Mouse (Mus musculus) limb, embryonic 10.5 days (tissue): ENCODE data around the gene Antxr1. TPM values are rescaled to one million over a fixed set of nuclear protein-coding genes. Genes with fewer than 3 reads are reported as not detected.

ENCODE experiments used
- DNase-seq: peaks from one replicate; pipeline ENCODE4 v3.0.0-alpha.2; 2017; ENCODE audit warnings: low spot score
- H3K27ac ChIP-seq: fragments of 300-500 bp; sonication (generic); 2 replicates; pipeline ENCODE4 v1.5.1; 2016; ENCODE audit warnings: mild to moderate bottlenecking
- H3K27me3 ChIP-seq: fragments of 300-500 bp; sonication (generic); 2 replicates; pipeline ENCODE4 v1.6.1; 2016; ENCODE audit warnings: low read depth, mild to moderate bottlenecking; ENCODE audit not compliant: poor library complexity, severe bottlenecking
- H3K36me3 ChIP-seq: fragments of 300-500 bp; sonication (generic); 2 replicates; pipeline ENCODE4 v1.6.1; 2016; ENCODE audit warnings: mild to moderate bottlenecking, moderate library complexity
- H3K4me1 ChIP-seq: fragments of 300-500 bp; sonication (generic); 2 replicates; pipeline ENCODE4 v1.6.1; 2016
- H3K4me3 ChIP-seq: fragments of 300-500 bp; sonication (generic); 2 replicates; pipeline ENCODE4 v1.5.1; 2016; ENCODE audit warnings: mild to moderate bottlenecking, moderate library complexity
- H3K9me3 ChIP-seq: fragments of 300-500 bp; sonication (generic); replicated peaks from 2 replicates; pipeline ENCODE4 v1.6.1; 2016; ENCODE audit warnings: mild to moderate bottlenecking
- WGBS: fragments of 180-500 bp; shearing (Covaris S2); methylation state at CpG from one replicate; pipeline ENCODE4 v1.1.7; 2016; 5-methylcytosine and 5-hydroxymethylcytosine counted together
- polyA plus RNA-seq: library from polyadenylated mRNA; unstranded; fragments of >200 nt; fragmentation: Nextera tagmentation; extraction: Ambion mirVana; gene quantifications from 2 replicates; pipeline ENCODE4 v1.2.1, GENCODE M21; 2016

Antxr1 gene
- polyA plus RNA-seq, 1 experiment from 2014 or later = 9.5 TPM

GRCm38 (mm10) chr6:87160196-87160595, 175.4 kb downstream of the Antxr1 start:
- Histone ChIP-seq H3K4me1 (peaks cover 40% of the 10 kb centered on the region), H3K9me3 (no peaks in the 10 kb centered on the region), H3K4me3 (no peak overlapping the region), H3K27me3 (no peaks in the 10 kb centered on the region), H3K36me3 (peaks cover 16% of the 10 kb centered on the region; the same call in 1 of the 2 replicates), H3K27ac (peak overlapping the region; percentile 62)
- 22% methylated on average over 5 of the region's 5 CpGs for WGBS
- peak; percentile 68 for DNase-seq

DNA sequence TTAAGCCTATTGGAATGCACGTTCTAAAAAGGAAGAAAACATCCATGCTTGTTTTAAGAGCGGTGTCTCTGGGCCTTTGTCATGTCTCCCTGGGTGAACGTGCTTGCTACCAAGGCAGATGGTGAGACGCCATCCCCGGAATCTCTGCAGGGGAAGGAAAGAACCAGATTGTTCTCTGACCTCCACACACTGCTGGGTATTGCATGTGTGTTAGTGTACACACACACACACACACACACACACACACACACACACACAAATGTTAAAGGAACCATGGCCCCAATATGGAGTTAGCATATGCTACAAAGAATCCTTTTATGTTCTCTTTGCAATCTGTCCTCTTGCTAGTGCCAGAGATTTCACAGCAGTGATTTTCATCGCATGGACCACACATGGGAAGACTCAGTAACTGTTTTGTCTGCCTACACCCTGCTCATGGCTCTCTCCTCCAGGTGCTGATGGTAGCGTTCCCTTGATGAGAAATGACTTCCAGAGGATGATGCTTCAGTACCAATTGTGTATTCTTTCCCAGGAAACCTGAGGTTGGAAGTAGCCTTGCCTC, 177.5 kb downstream of the Antxr1 start:
- peaks cover 17% of the 10 kb centered on the region for H3K36me3 ChIP-seq
- H3K4me1 ChIP-seq = peaks cover 46% of the 10 kb centered on the region
- H3K9me3 ChIP-seq = no peaks in the 10 kb centered on the region
- DNase-seq = no peak
- no peaks in the 10 kb centered on the region for H3K27me3 ChIP-seq
- no peak overlapping the region for H3K27ac ChIP-seq
- no peak overlapping the region for H3K4me3 ChIP-seq
- 88% methylated on average over 7 of the region's 7 CpGs for WGBS

DNA sequence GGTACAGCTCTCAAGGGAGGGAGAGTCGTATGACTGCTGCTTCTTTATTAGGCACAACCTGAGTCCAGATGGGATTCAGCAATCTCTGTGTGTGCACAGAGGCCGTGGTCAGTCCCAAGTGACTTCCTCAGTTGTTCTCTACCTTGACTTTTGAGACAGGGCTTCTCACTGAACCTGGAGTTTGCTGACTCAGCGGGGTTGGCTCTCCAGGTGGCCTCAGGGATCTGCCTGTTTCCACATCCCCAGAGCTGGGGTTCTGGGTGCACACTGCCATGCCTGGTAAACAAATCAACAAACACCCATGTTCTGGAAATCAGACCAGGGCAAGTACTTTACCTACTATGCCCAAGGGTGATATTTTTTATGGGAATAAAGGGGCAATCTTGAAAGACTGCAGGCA, 181.8 kb downstream of the Antxr1 start:
- no peaks in the 10 kb centered on the region for H3K9me3 ChIP-seq
- WGBS = 93% methylated on average over 3 of the region's 3 CpGs
- no peak overlapping the region for H3K4me3 ChIP-seq
- no peak for DNase-seq
- no peaks in the 10 kb centered on the region for H3K27me3 ChIP-seq
- H3K36me3 ChIP-seq = peaks cover 7% of the 10 kb centered on the region
- H3K27ac ChIP-seq = peak overlapping the region; percentile 48
- H3K4me1 ChIP-seq = peaks cover 34% of the 10 kb centered on the region

DNA sequence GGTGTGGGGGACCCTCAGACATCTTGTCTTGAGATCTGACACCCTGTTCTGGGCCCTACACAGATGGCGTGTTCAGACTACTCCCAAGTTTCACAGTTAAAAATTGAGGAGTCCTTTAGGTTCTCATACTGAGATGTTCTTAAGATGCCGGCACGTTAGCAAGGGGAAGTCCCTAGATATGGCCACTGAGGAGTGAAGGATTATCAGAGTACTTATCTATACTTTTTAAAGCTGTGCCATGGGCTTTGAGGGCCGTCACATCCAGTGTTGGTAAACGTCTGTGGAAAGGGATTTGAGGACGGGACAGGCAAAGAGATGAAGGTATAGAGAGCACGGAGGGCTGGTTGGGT, 182.4 kb downstream of the Antxr1 start:
- WGBS = 91% methylated on average over 7 of the region's 7 CpGs
- Histone ChIP-seq H3K9me3 (no peaks in the 10 kb centered on the region), H3K36me3 (peaks cover 7% of the 10 kb centered on the region), H3K4me1 (peaks cover 33% of the 10 kb centered on the region), H3K27ac (peak overlapping the region; percentile 48; the same call in 1 of the 2 replicates), H3K4me3 (no peak overlapping the region), H3K27me3 (no peaks in the 10 kb centered on the region)
- DNase-seq = no peak

GRCm38 (mm10) chr6:87152461-87153230, 183.0 kb downstream of the Antxr1 start:
- Histone ChIP-seq H3K36me3 (peaks cover 7% of the 10 kb centered on the region), H3K9me3 (no peaks in the 10 kb centered on the region), H3K4me1 (peaks cover 31% of the 10 kb centered on the region), H3K4me3 (no peak overlapping the region), H3K27ac (peak overlapping the region; percentile 43), H3K27me3 (no peaks in the 10 kb centered on the region)
- 77% methylated on average over 21 of the region's 21 CpGs for WGBS
- no peak for DNase-seq

DNA sequence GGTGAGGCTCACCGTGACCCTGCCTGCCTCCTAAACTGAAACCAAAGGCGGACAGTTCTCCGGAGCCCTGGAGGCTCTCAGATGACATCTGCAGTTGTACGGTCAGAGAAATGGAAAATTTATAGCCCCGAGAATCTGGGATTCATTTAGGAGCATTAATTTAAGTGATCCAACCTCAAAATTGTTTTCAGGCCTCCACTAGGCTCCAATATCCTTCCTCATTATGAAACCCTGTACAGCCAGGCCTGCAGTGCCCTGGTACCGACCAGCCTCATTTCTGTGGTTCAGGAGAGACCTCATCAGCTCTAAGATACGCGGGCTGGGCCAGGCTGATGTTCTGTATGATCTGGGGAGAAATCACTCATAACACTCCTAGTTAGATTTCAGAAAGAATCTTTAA, 184.2 kb downstream of the Antxr1 start:
- Histone ChIP-seq H3K4me1 (peaks cover 31% of the 10 kb centered on the region), H3K9me3 (no peaks in the 10 kb centered on the region), H3K27me3 (no peaks in the 10 kb centered on the region), H3K4me3 (no peak overlapping the region), H3K27ac (peak overlapping the region; percentile 26; the same call in 1 of the 2 replicates), H3K36me3 (peaks cover 7% of the 10 kb centered on the region)
- no peak for DNase-seq
- WGBS = 49% methylated on average over 8 of the region's 8 CpGs

- H3K27me3 ChIP-seq = no peaks in the 10 kb centered on the region
- peaks cover 31% of the 10 kb centered on the region for H3K4me1 ChIP-seq
- H3K27ac ChIP-seq = no peak overlapping the region
- H3K4me3 ChIP-seq = no peak overlapping the region
- DNase-seq = no peak
- peaks cover 10% of the 10 kb centered on the region for H3K36me3 ChIP-seq
- WGBS = 85% methylated on average over 7 of the region's 7 CpGs
- no peaks in the 10 kb centered on the region for H3K9me3 ChIP-seq
Observed at GRCm38 (mm10) chr6:87150471-87150870, 185.2 kb downstream of the Antxr1 start.

DNA sequence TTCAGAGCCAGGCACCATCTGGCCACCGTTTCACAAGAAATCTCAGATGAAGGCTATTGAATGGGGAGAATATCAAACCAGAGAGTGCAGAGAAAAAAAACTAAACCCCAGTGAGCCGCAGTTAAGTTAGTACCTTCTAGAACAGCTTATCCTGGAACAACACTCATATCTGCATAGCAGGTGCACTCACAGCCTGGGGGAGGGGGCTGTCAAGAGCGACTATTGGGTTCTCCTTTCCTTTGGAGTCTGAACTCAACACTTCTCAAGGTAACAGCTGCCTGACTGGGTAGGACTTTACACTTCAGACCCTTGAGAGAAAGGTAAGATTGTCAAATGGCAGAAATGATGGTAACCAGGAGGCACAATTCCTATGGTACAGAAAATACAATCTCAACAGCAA, 187.7 kb downstream of the Antxr1 start:
- H3K27ac ChIP-seq = no peak overlapping the region
- no peak for DNase-seq
- WGBS = 84% methylated on average over 3 of the region's 3 CpGs
- H3K4me1 ChIP-seq = peaks cover 23% of the 10 kb centered on the region
- no peak overlapping the region for H3K4me3 ChIP-seq
- H3K27me3 ChIP-seq = no peaks in the 10 kb centered on the region
- H3K9me3 ChIP-seq = no peaks in the 10 kb centered on the region
- peaks cover 3% of the 10 kb centered on the region; the same call in 1 of the 2 replicates for H3K36me3 ChIP-seq

- 85% methylated on average over 13 of the region's 13 CpGs for WGBS
- DNase-seq = no peak
- H3K4me3 ChIP-seq = no peak overlapping the region
- H3K27me3 ChIP-seq = no peaks in the 10 kb centered on the region
- H3K27ac ChIP-seq = no peak overlapping the region
- H3K9me3 ChIP-seq = no peaks in the 10 kb centered on the region
- 0 out of 2 replicates have a peak, but pooled peaks cover 3% of the 10 kb centered on the region for H3K4me1 ChIP-seq
- peaks cover 3% of the 10 kb centered on the region; the same call in 1 of the 2 replicates for H3K36me3 ChIP-seq
Observed at GRCm38 (mm10) chr6:87143594-87143993, 192.0 kb downstream of the Antxr1 start.

- no peak for DNase-seq
- no peak overlapping the region for H3K4me3 ChIP-seq
- no peak overlapping the region for H3K27ac ChIP-seq
- WGBS = 86% methylated on average over 5 of the region's 5 CpGs
- H3K27me3 ChIP-seq = no peaks in the 10 kb centered on the region
- peaks cover 6% of the 10 kb centered on the region; the same call in 1 of the 2 replicates for H3K36me3 ChIP-seq
- H3K9me3 ChIP-seq = no peaks in the 10 kb centered on the region
- 0 out of 2 replicates have a peak, but pooled peaks cover 3% of the 10 kb centered on the region for H3K4me1 ChIP-seq
Observed at GRCm38 (mm10) chr6:87142239-87142638, 193.4 kb downstream of the Antxr1 start.

DNA sequence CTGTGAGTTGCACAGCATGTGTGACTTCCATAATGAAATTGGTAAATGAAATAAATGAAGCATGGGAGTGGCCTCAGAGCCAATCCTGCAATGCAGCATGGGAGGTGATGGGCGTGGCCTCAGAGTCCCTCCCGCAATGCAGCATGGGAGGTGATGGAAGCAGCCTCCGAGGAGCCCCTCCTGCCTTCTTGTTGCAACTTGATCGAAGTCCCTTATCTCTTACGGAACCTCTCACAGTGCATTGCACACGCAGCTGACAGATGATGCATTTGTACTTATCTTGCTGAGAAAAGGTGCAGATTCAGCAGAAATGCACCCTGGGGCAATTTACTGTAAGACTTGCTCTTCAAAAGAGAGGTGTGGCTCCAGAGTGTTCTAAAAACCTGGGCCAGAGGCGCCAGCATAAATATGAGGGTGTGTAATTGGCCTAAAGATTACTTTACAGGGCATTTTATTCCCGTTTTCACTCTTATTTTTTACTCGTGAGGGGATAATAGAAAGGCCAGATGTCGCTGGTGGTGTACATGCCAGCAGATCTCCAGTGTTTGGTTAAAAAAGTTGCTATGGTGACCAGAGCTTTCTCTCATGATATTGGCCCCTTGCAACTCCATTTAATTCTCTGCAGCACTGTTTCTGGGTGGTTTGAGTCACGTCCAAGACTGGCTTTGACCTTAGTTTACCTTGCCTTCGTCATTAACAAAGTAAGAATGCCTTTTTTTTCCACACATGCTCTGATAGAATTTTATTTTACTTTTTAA, 195.6 kb downstream of the Antxr1 start:
- Histone ChIP-seq H3K27ac (no peak overlapping the region), H3K27me3 (no peaks in the 10 kb centered on the region), H3K36me3 (peaks cover 26% of the 10 kb centered on the region), H3K4me3 (no peak overlapping the region), H3K4me1 (0 out of 2 replicates have a peak, but pooled peaks cover 4% of the 10 kb centered on the region), H3K9me3 (no peaks in the 10 kb centered on the region)
- 91% methylated on average over 12 of the region's 12 CpGs for WGBS
- DNase-seq = no peak

DNA sequence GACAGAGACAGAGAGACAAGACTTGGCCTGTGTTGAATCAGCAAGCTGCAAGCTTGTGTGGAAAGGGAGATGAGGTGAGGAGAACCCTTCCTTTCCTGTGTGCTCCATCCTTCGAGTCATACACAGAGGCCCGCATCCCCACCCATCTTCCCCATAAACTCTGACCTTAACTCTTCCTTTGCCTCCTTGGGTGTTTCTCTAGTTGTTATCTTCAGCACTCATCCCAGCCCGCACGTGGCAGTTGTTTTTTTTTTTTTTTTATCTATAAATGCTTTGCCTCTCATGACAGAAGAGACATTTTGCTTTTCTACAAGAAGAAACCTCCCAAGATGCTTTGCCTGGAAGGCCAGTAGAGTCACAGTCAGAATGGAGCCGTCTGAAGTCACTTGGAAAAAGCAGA, 197.1 kb downstream of the Antxr1 start:
- Histone ChIP-seq H3K4me3 (no peak overlapping the region), H3K36me3 (peaks cover 27% of the 10 kb centered on the region), H3K9me3 (no peaks in the 10 kb centered on the region), H3K27me3 (no peaks in the 10 kb centered on the region), H3K4me1 (0 out of 2 replicates have a peak, but pooled peaks cover 3% of the 10 kb centered on the region), H3K27ac (no peak overlapping the region)
- DNase-seq = no peak
- 88% methylated on average over 5 of the region's 5 CpGs for WGBS
